Mouse (Mus musculus): ENCODE results near the gene Tmod4. TPM values are rescaled to one million over a fixed set of nuclear protein-coding genes. Genes with fewer than 3 reads are reported as not detected.

The Tmod4 gene
- polyA plus RNA-seq, 1 experiment from 2014 or later, result 1.7 TPM

Small RNA genes lying within 50 kb of the gene (microRNA-seq; reads per million reads assigned to microRNA genes)
- not detected for gene Mir8099-1

Other genes starting within 250 kb of the Tmod4 start
- 357 and 395 TPM in 2 replicates for gene Psmb4, start 237.5 kb upstream of the Tmod4 start, polyA plus RNA-seq (2015; fragmentation: Nextera tagmentation; extraction: Ambion mirVana)
- 11.2 and 14.0 TPM in 2 replicates for gene Selenbp1, start 191.4 kb upstream of the Tmod4 start, polyA plus RNA-seq (2015; fragmentation: Nextera tagmentation; extraction: Ambion mirVana)
- 6.5 and 7.0 TPM in 2 replicates for gene Rfx5, start 170.4 kb upstream of the Tmod4 start, polyA plus RNA-seq (2015; fragmentation: Nextera tagmentation; extraction: Ambion mirVana)
- 22.5 and 24.6 TPM in 2 replicates for gene Pi4kb, start 149.7 kb upstream of the Tmod4 start, polyA plus RNA-seq (2015; fragmentation: Nextera tagmentation; extraction: Ambion mirVana)
- gene Zfp687, start 109.0 kb upstream of the Tmod4 start, polyA plus RNA-seq (2015; fragmentation: Nextera tagmentation; extraction: Ambion mirVana), result 20.7 and 21.2 TPM in 2 replicates
- 277 and 284 TPM in 2 replicates for gene Psmd4, start 81.9 kb upstream of the Tmod4 start, polyA plus RNA-seq (2015; fragmentation: Nextera tagmentation; extraction: Ambion mirVana)
- gene Pip5k1a, start 17.5 kb upstream of the Tmod4 start, polyA plus RNA-seq (2015; fragmentation: Nextera tagmentation; extraction: Ambion mirVana), result 17.2 and 17.4 TPM in 2 replicates
- 212 and 216 TPM in 2 replicates for gene Vps72, start 13.5 kb upstream of the Tmod4 start, polyA plus RNA-seq (2015; fragmentation: Nextera tagmentation; extraction: Ambion mirVana)
- gene Scnm1, start 9.5 kb downstream of the Tmod4 start, polyA plus RNA-seq (2015; fragmentation: Nextera tagmentation; extraction: Ambion mirVana), result 89.8 and 90.0 TPM in 2 replicates
- 48.9 and 52.1 TPM in 2 replicates for gene Lysmd1, start 9.6 kb downstream of the Tmod4 start, polyA plus RNA-seq (2015; fragmentation: Nextera tagmentation; extraction: Ambion mirVana)
- gene Tnfaip8l2, start 17.9 kb downstream of the Tmod4 start, polyA plus RNA-seq (2015; fragmentation: Nextera tagmentation; extraction: Ambion mirVana), result 3.0 and 3.6 TPM in 2 replicates
- 33.1 and 42.6 TPM in 2 replicates for gene Sema6c, start 36.0 kb downstream of the Tmod4 start, polyA plus RNA-seq (2015; fragmentation: Nextera tagmentation; extraction: Ambion mirVana)
- 3.4 and 3.7 TPM in 2 replicates for gene Gabpb2, start 93.4 kb downstream of the Tmod4 start, polyA plus RNA-seq (2015; fragmentation: Nextera tagmentation; extraction: Ambion mirVana)
- gene Cdc42se1, start 104.3 kb downstream of the Tmod4 start, polyA plus RNA-seq (2015; fragmentation: Nextera tagmentation; extraction: Ambion mirVana), result 49.3 and 58.5 TPM in 2 replicates
- 358 and 361 TPM in 2 replicates for gene Mllt11, start 107.7 kb downstream of the Tmod4 start, polyA plus RNA-seq (2015; fragmentation: Nextera tagmentation; extraction: Ambion mirVana)
- 0.11 and 0.19 TPM in 2 replicates for gene Gm128, start 117.1 kb downstream of the Tmod4 start, polyA plus RNA-seq (2015; fragmentation: Nextera tagmentation; extraction: Ambion mirVana)
- gene Bnipl, start 126.7 kb downstream of the Tmod4 start, polyA plus RNA-seq (2015; fragmentation: Nextera tagmentation; extraction: Ambion mirVana), result 0.22 and 0.33 TPM in 2 replicates
- gene Mindy1, start 156.9 kb downstream of the Tmod4 start, polyA plus RNA-seq (2015; fragmentation: Nextera tagmentation; extraction: Ambion mirVana), result 43.0 and 43.7 TPM in 2 replicates
- gene Prune1, start 157.6 kb downstream of the Tmod4 start, polyA plus RNA-seq (2015; fragmentation: Nextera tagmentation; extraction: Ambion mirVana), result 67.9 and 76.9 TPM in 2 replicates
- 0.33 and 0.56 TPM in 2 replicates for gene Anxa9, start 182.7 kb downstream of the Tmod4 start, polyA plus RNA-seq (2015; fragmentation: Nextera tagmentation; extraction: Ambion mirVana)
- 97.6 and 97.8 TPM in 2 replicates for gene Cers2, start 190.3 kb downstream of the Tmod4 start, polyA plus RNA-seq (2015; fragmentation: Nextera tagmentation; extraction: Ambion mirVana)
- 43.4 and 45.4 TPM in 2 replicates for gene Setdb1, start 232.7 kb downstream of the Tmod4 start, polyA plus RNA-seq (2015; fragmentation: Nextera tagmentation; extraction: Ambion mirVana)

Data from midbrain, embryonic 15.5 days (tissue).